Mouse (Mus musculus) midbrain, embryonic 11.5 days (tissue): ENCODE results near the gene Olfr1411. TPM values are rescaled to one million over a fixed set of nuclear protein-coding genes. Genes with fewer than 3 reads are reported as not detected.

Experiments
- ATAC-seq: fragments of 200-750 bp; cut with Nextera tagmentation; 2 replicates; pipeline ENCODE4 v1.8.0; 2017; ENCODE audit warnings: moderate TSS enrichment, moderate library complexity; ENCODE audit not compliant: low FRiP score
- DNase-seq: peaks from one replicate; pipeline ENCODE4 v3.0.0; 2015; ENCODE audit warnings: low spot score; ENCODE audit errors: missing footprints
- H3K27ac ChIP-seq: fragments of 300-500 bp; sonication (generic); 2 replicates; pipeline ENCODE4 v1.5.1; 2014; ENCODE audit warnings: low read depth, low read length
- H3K27me3 ChIP-seq: fragments of 300-500 bp; sonication (generic); 2 replicates; pipeline ENCODE4 v1.6.1; 2014; ENCODE audit warnings: mild to moderate bottlenecking, low read length, moderate library complexity, mixed read lengths; ENCODE audit not compliant: control insufficient read depth, insufficient read depth
- H3K36me3 ChIP-seq: fragments of 300-500 bp; sonication (generic); 2 replicates; pipeline ENCODE4 v1.6.1; 2014; ENCODE audit warnings: mild to moderate bottlenecking, low read length, moderate library complexity, mixed read lengths; ENCODE audit not compliant: control insufficient read depth, insufficient read depth
- H3K4me1 ChIP-seq: fragments of 300-500 bp; sonication (generic); 2 replicates; pipeline ENCODE4 v1.6.1; 2014; ENCODE audit warnings: low read length; ENCODE audit not compliant: control insufficient read depth, insufficient read depth
- H3K4me2 ChIP-seq: fragments of 300-500 bp; sonication (generic); 2 replicates; pipeline ENCODE4 v1.6.1; 2014; ENCODE audit warnings: mild to moderate bottlenecking, moderate library complexity
- H3K4me3 ChIP-seq: fragments of 300-500 bp; sonication (generic); 2 replicates; pipeline ENCODE4 v1.5.1; 2014; ENCODE audit warnings: low read depth, low read length
- H3K9ac ChIP-seq: fragments of 300-500 bp; sonication (generic); 2 replicates; pipeline ENCODE4 v1.6.1; 2014; ENCODE audit warnings: low read length
- H3K9me3 ChIP-seq: fragments of 300-500 bp; sonication (generic); 2 replicates; pipeline ENCODE4 v1.6.1; 2016; ENCODE audit warnings: low read length; ENCODE audit not compliant: control insufficient read depth
- WGBS: fragments of 180-500 bp; shearing (Covaris S2); extraction: QIAGEN DNeasy Blood & Tissue Kit; methylation state at CpG from one replicate; pipeline ENCODE4 v1.1.7; 2014; 5-methylcytosine and 5-hydroxymethylcytosine counted together
- polyA plus RNA-seq: library from polyadenylated mRNA; unstranded; fragments of >200 nt; fragmentation: Nextera tagmentation; extraction: Ambion mirVana; gene quantifications from 2 replicates; pipeline ENCODE4 v1.2.1, GENCODE M21; 2014

Gene Olfr1411
- polyA plus RNA-seq, 1 experiment from 2014 or later, result not detected

GRCm38 (mm10) chr1:92634976-92635599, 40.9 kb downstream of the Olfr1411 start:
- peak; percentile 54; the same call in 1 of the 2 replicates for ATAC-seq
- no peaks in the 10 kb centered on the region for H3K9me3 ChIP-seq
- no peak overlapping the region for H3K4me2 ChIP-seq
- no peak overlapping the region for H3K27ac ChIP-seq
- WGBS, result 80% methylated on average over 4 of the region's 4 CpGs
- H3K4me1 ChIP-seq, result peaks cover 4% of the 10 kb centered on the region
- H3K27me3 ChIP-seq, result no peaks in the 10 kb centered on the region
- H3K4me3 ChIP-seq, result no peak overlapping the region
- DNase-seq, result no peak
- H3K36me3 ChIP-seq, result peaks cover 8% of the 10 kb centered on the region; the same call in 1 of the 2 replicates
- H3K9ac ChIP-seq, result no peak overlapping the region

DNA sequence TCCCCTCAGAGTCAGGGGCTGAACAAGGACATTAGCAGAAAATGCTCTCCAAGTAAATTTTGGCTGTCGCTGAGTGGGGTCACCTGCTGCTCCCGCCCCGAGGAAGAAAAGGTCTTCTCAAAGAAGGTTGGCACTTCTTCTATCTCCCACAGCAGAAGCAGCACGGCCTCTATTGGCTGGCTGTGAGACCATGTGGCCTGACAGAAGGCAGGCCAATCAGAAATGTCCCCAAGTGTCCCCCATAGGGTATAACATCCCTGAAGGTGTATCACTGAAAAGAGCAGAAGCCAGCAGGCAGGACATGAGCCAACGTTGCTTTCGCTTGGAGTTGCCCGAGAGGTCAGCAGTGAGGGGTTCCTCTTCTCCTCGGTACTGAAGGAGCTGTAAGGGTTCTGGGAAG, 41.8 kb downstream of the Olfr1411 start:
- Histone ChIP-seq H3K4me1 (peaks cover 8% of the 10 kb centered on the region), H3K4me3 (no peak overlapping the region), H3K27me3 (no peaks in the 10 kb centered on the region), H3K4me2 (no peak overlapping the region), H3K9ac (no peak overlapping the region), H3K27ac (no peak overlapping the region), H3K9me3 (no peaks in the 10 kb centered on the region), H3K36me3 (peaks cover 8% of the 10 kb centered on the region; the same call in 1 of the 2 replicates)
- ATAC-seq (no peak), DNase-seq (no peak)
- WGBS, result 91% methylated on average over 8 of the region's 8 CpGs

DNA sequence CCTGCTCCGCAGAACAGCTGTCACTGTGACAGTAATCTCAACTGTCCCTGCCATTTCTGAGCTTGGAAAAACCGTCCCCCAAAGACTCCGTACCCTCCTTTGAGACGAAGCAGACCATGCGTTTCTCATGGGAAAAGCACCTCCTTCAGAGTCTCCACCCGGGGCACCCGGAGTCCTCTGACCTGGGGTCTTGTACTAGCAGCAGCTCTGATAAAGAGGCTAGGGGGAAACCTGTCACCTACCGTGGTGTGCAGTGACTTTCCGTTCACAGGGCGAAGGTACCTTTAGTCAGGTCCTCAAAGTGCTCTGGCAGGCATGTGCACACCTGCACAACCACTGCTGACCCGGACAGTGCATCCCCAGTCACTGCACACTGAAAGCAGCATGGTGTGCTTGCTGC, 42.5 kb downstream of the Olfr1411 start:
- Histone ChIP-seq H3K4me3 (no peak overlapping the region), H3K9me3 (no peaks in the 10 kb centered on the region), H3K27me3 (no peaks in the 10 kb centered on the region), H3K4me2 (no peak overlapping the region), H3K27ac (no peak overlapping the region), H3K9ac (no peak overlapping the region), H3K4me1 (peaks cover 10% of the 10 kb centered on the region), H3K36me3 (peaks cover 8% of the 10 kb centered on the region; the same call in 1 of the 2 replicates)
- DNase-seq (no peak), ATAC-seq (no peak)
- WGBS, result 93% methylated on average over 11 of the region's 11 CpGs

DNA sequence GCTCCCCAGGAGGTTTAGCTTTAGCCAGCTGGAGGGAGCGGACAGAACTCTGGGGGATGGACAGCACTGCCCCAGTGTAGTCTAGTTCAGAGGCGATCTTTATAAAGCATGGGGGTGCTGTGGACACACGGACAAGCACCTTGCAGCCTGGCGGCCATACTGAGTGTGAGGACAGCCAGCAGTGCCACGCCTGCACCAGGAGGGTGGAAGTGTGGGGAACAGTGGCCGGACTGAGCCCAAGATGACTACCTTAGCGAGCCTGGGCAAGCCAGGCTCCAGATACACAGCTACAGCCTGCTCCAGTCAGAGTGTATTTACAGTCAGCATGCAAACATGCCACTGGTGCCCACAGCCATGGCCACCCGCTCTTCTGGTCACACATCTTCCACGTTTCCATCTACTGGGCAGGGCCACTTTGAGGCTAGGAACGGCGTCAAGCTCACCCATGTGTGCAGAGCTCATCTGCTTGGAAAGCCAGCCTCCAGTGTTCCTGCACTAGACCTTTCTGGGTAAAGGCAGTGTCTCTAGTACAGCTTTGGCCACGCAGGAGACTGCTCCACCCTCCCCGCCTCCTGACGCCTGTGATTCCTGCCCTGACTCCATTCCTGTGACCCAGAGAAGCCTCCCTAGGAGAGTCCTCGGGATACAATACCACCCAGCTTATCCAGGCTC, 43.4 kb downstream of the Olfr1411 start:
- DNase-seq (no peak), ATAC-seq (no peak)
- no peaks in the 10 kb centered on the region for H3K27me3 ChIP-seq
- H3K4me3 ChIP-seq, result no peak overlapping the region
- H3K9ac ChIP-seq, result no peak overlapping the region
- peaks cover 13% of the 10 kb centered on the region for H3K4me1 ChIP-seq
- H3K4me2 ChIP-seq, result no peak overlapping the region
- WGBS, result 93% methylated on average over 15 of the region's 15 CpGs
- H3K9me3 ChIP-seq, result no peaks in the 10 kb centered on the region
- H3K27ac ChIP-seq, result no peak overlapping the region
- H3K36me3 ChIP-seq, result peaks cover 8% of the 10 kb centered on the region; the same call in 1 of the 2 replicates

GRCm38 (mm10) chr1:92638181-92638580, 44.0 kb downstream of the Olfr1411 start:
- DNase-seq, result no peak
- ATAC-seq, result no peak

GRCm38 (mm10) chr1:92638736-92639135, 44.5 kb downstream of the Olfr1411 start:
- DNase-seq (no peak), ATAC-seq (no peak)
- H3K9me3 ChIP-seq, result no peaks in the 10 kb centered on the region
- H3K36me3 ChIP-seq, result peaks cover 8% of the 10 kb centered on the region; the same call in 1 of the 2 replicates
- no peak overlapping the region for H3K4me3 ChIP-seq
- H3K4me1 ChIP-seq, result peaks cover 13% of the 10 kb centered on the region
- H3K27ac ChIP-seq, result no peak overlapping the region
- WGBS, result 92% methylated on average over 4 of the region's 4 CpGs
- no peak overlapping the region for H3K9ac ChIP-seq
- H3K27me3 ChIP-seq, result no peaks in the 10 kb centered on the region
- no peak overlapping the region for H3K4me2 ChIP-seq

More at GRCm38 (mm10) chr1:92638181-92638580, 44.0 kb downstream of the Olfr1411 start:
- H3K27me3 ChIP-seq, result no peaks in the 10 kb centered on the region
- H3K4me2 ChIP-seq, result no peak overlapping the region
- peaks cover 13% of the 10 kb centered on the region for H3K4me1 ChIP-seq
- whole genome bisulfite sequencing, result 92% methylated on average over 3 of the region's 3 CpGs
- no peak overlapping the region for H3K4me3 ChIP-seq
- no peak overlapping the region for H3K27ac ChIP-seq
- no peak overlapping the region for H3K9ac ChIP-seq
- H3K9me3 ChIP-seq, result no peaks in the 10 kb centered on the region
- H3K36me3 ChIP-seq, result peaks cover 8% of the 10 kb centered on the region; the same call in 1 of the 2 replicates

DNA sequence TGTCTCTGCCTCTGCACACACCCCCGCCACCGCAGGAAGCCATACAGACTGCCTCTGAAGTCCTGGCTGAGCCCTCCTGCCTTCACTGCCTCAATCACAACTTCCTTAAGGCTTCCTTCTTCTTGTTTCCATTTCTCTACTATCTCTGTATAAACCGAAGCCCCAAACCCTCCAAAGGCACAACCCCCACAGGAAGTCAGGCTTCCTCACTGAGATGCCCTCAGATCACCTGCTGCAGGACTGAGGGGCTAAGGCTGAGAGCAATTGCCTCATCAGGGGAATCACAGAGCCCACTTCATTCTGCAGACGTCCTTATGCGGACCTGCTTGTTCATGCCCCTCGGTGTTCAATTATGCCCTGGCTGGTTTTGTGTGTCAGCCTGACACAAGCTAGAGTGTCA, 46.2 kb downstream of the Olfr1411 start:
- no peak overlapping the region for H3K4me2 ChIP-seq
- H3K27me3 ChIP-seq, result no peaks in the 10 kb centered on the region
- no peak overlapping the region for H3K4me3 ChIP-seq
- no peak for DNase-seq
- no peak overlapping the region for H3K27ac ChIP-seq
- no peak overlapping the region; the same call in 1 of the 2 replicates for H3K9ac ChIP-seq
- H3K9me3 ChIP-seq, result no peaks in the 10 kb centered on the region
- H3K36me3 ChIP-seq, result peaks cover 8% of the 10 kb centered on the region; the same call in 1 of the 2 replicates
- H3K4me1 ChIP-seq, result peaks cover 10% of the 10 kb centered on the region
- no peak for ATAC-seq
- 93% methylated on average over 6 of the region's 6 CpGs for WGBS

DNA sequence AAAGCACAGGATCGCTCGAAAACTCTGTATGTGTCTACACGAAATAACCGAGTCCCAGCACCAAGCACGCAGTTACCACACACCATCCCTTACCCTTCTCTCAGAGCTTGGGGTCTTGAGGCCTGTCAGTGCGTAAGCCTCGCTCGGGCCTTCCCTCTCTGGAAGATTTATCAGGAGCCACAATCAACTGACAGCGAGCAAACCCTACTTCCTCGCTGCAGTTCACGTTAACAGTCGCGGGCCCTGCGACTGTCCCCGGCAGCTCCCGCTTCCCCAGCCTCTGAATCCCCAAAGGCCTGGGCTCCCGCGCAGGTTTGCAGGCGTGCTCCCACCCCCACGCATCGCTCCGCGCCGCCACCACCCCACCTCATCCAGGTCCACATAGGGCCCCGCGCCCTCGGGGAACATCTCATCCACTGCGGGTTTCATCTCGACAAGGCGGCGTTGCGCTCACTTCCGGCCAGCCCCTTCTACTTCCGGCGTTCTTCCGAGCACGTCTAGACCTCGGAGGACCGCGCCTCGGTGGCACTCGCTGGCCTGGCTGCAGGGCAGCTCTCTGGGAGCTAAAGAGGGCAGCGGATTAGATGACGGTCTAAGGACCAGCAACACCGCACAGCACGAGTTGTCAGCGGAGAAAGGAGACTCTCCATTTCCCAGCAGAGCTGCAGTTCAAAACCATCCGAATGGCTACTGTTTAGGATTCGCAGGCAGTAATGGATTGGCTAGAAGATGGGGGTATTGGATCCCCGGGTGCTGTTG, 47.5 kb downstream of the Olfr1411 start, which contains the start of gene Cops9:
TSS of gene Cops9 (minus strand) at position 472 of the 759 bp plus-strand sequence.
- peak; percentile 99 for DNase-seq
- peak within 1 kb of the TSS; percentile 95 for H3K4me2 ChIP-seq

More for the DNA sequence above, 47.5 kb downstream of the Olfr1411 start, which contains the start of gene Cops9:
- no peaks in the 10 kb centered on the region for H3K9me3 ChIP-seq
- peak within 1 kb of the TSS; percentile 92 for H3K9ac ChIP-seq
- 2% methylated on average over 50 of the region's 50 CpGs for WGBS
- peak; percentile 96 for ATAC-seq
- H3K36me3 ChIP-seq, result peaks cover 4% of the 10 kb centered on the region; the same call in 1 of the 2 replicates
- peak within 1 kb of the TSS; percentile 27; the same call in 1 of the 2 replicates for H3K27ac ChIP-seq
- peak within 1 kb of the TSS; percentile 78 for H3K4me3 ChIP-seq
- H3K4me1 ChIP-seq, result peaks cover 10% of the 10 kb centered on the region
- H3K27me3 ChIP-seq, result no peaks in the 10 kb centered on the region
